Mouse (Mus musculus): ENCODE data around the gene Cgref1. TPM values are rescaled to one million over a fixed set of nuclear protein-coding genes. Genes with fewer than 3 reads are reported as not detected.

The Cgref1 gene
- polyA plus RNA-seq, 1 experiment from 2014 or later = 3.9 TPM

DNA sequence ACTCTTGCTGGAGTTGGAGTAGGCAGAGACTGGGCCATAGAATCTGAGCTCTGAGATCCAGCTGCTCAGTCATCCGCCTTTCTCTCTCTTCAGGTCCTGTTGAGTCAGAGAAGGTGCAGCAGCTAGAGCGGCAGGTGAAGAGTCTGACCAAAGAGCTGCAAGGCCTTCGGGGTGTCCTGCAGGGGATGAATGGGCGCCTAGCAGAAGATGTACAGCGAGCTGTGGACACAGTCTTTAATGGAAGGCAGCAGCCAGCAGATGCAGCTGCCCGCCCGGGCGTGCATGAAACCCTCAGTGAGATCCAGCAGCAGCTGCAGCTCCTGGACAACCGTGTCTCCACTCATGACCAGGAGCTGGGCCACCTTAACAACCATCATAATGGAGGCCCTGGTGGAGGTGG lies 28.6 kb downstream of the Cgref1 start:
- no peaks in the 10 kb centered on the region for H3K9me3 ChIP-seq
- no peak for ATAC-seq (ENCODE audit: extremely low read depth, insufficient number of reproducible peaks, low FRiP score, low TSS enrichment)
- 0 out of 2 replicates have a peak overlapping the region, but pooled peaks have one; percentile 3 for H3K9ac ChIP-seq
- 91% methylated on average over 9 of the region's 9 CpGs for WGBS
- H3K4me1 ChIP-seq = peaks cover 76% of the 10 kb centered on the region
- H3K27ac ChIP-seq (replicated peaks) = peak overlapping the region; percentile 96
- H3K4me2 ChIP-seq = peak overlapping the region; percentile 79
- H3K36me3 ChIP-seq = peaks cover 46% of the 10 kb centered on the region
- H3K4me3 ChIP-seq = no peak overlapping the region
- no peaks in the 10 kb centered on the region for H3K27me3 ChIP-seq (replicated peaks)

DNA sequence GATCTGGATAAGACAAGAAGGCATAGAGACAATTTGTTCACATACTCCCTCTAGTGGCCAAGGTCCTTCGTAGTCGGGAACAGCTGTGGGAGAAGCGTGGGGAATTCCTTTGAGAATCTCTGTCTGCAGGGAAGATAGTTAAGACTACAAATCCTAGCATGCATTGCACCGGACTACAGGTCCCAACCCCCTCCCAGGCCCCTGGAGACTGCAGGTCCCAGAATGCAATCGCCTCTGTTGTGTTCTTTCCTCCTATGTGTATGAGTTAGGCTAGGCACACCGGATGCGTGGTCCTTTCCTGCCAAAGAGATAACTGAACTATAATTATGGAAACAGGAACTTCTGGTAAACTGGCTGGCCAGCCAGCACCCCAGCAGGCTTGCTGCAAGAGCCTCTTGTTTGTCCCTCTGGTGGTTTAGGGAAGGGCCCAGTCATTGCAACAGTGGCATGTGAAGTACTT lies 29.4 kb downstream of the Cgref1 start:
- Histone ChIP-seq H3K27me3 (replicated peaks) (no peaks in the 10 kb centered on the region), H3K4me2 (peak overlapping the region; percentile 79), H3K9me3 (no peaks in the 10 kb centered on the region), H3K36me3 (peaks cover 44% of the 10 kb centered on the region), H3K4me1 (peaks cover 79% of the 10 kb centered on the region), H3K9ac (peak overlapping the region; percentile 83), H3K27ac (replicated peaks) (peak overlapping the region; percentile 96), H3K4me3 (peak overlapping the region; percentile 59)
- 2% methylated on average over 7 of the region's 7 CpGs for WGBS
- ATAC-seq (ENCODE audit: extremely low read depth, insufficient number of reproducible peaks, low FRiP score, low TSS enrichment) = peak; percentile 58; the same call in 1 of the 2 replicates

DNA sequence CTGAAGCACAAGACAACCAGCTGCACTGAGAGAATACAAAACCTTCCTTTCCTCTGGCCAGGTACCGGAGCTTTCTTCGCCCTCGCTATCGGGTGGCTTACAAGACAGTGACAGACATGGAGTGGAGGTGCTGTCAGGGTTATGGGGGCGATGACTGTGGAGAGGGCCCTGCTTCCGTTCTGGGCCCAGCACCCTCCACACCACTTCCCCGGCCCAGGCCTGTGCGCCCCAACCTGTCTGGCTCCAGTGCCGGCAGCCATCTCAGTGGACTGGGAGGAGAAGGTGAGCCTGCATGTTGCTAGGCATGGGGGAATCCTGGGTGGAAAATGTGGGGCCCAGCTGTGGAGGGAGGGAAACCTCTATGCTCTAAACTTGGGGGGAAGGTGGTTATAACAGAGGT lies 29.9 kb downstream of the Cgref1 start:
- Histone ChIP-seq H3K4me3 (peak overlapping the region; percentile 59), H3K4me2 (peak overlapping the region; percentile 79), H3K4me1 (peaks cover 79% of the 10 kb centered on the region), H3K27me3 (replicated peaks) (no peaks in the 10 kb centered on the region), H3K9me3 (no peaks in the 10 kb centered on the region), H3K27ac (replicated peaks) (peak overlapping the region; percentile 96), H3K9ac (peak overlapping the region; percentile 83), H3K36me3 (peaks cover 38% of the 10 kb centered on the region)
- ATAC-seq (ENCODE audit: extremely low read depth, insufficient number of reproducible peaks, low FRiP score, low TSS enrichment) = no peak
- 46% methylated on average over 9 of the region's 9 CpGs for WGBS

DNA sequence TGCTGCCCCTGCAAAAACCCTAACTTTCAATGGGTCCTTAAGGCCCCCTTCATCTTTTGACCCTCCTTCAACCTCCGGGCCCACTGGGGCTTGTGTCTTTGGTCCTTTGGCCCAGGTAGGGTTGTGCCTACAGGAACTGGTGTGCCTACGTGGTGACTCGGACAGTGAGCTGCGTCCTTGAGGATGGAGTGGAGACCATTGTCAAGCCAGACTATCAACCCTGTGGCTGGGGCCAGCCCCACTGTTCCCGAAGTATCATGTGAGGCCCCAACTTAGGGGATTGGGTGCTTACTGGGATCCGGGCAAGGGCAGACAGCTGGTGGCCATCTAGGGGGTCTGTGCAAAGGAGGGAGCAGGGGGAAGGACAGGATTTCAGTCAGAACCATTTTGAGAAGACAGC lies 30.5 kb downstream of the Cgref1 start:
- Histone ChIP-seq H3K4me1 (peaks cover 82% of the 10 kb centered on the region), H3K27ac (replicated peaks) (peak overlapping the region; percentile 96), H3K4me2 (peak overlapping the region; percentile 79), H3K4me3 (peak overlapping the region; percentile 59), H3K36me3 (peaks cover 33% of the 10 kb centered on the region), H3K9ac (peak overlapping the region; percentile 83), H3K9me3 (no peaks in the 10 kb centered on the region), H3K27me3 (replicated peaks) (no peaks in the 10 kb centered on the region)
- 50% methylated on average over 6 of the region's 6 CpGs for WGBS
- ATAC-seq (ENCODE audit: extremely low read depth, insufficient number of reproducible peaks, low FRiP score, low TSS enrichment) = no peak

DNA sequence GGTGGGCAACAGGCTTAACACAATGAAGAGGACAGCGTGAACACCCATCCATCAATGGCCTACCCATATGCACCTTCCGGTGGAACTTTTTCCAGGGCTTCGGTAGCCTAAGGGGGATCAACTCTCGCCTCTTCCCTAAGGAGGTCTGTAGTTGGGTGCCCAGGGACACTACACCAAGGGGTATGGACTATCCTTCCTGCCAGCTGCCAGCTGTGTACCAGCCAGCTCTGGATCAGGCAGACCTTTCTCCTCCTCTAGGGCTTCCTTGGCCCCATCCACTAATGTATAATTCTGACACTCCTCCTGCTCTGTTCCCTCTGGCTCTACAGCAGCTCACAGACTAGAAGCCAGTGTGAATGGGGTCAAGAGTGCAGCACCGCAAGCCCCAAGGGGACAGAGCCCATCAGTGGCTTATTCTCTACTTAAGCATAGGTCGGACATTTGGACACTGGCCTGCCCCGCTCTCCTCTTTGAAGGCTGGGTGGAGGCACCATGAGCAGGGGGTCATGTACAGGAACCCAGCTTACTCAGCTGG lies 31.2 kb downstream of the Cgref1 start:
- Histone ChIP-seq H3K9ac (peak overlapping the region; percentile 83), H3K4me2 (peak overlapping the region; percentile 79), H3K27me3 (replicated peaks) (no peaks in the 10 kb centered on the region), H3K9me3 (no peaks in the 10 kb centered on the region), H3K27ac (replicated peaks) (peak overlapping the region; percentile 96), H3K4me1 (peaks cover 88% of the 10 kb centered on the region), H3K4me3 (peak overlapping the region; percentile 59), H3K36me3 (peaks cover 26% of the 10 kb centered on the region)
- no peak for ATAC-seq (ENCODE audit: extremely low read depth, insufficient number of reproducible peaks, low FRiP score, low TSS enrichment)
- 48% methylated on average over 7 of the region's 7 CpGs for WGBS

DNA sequence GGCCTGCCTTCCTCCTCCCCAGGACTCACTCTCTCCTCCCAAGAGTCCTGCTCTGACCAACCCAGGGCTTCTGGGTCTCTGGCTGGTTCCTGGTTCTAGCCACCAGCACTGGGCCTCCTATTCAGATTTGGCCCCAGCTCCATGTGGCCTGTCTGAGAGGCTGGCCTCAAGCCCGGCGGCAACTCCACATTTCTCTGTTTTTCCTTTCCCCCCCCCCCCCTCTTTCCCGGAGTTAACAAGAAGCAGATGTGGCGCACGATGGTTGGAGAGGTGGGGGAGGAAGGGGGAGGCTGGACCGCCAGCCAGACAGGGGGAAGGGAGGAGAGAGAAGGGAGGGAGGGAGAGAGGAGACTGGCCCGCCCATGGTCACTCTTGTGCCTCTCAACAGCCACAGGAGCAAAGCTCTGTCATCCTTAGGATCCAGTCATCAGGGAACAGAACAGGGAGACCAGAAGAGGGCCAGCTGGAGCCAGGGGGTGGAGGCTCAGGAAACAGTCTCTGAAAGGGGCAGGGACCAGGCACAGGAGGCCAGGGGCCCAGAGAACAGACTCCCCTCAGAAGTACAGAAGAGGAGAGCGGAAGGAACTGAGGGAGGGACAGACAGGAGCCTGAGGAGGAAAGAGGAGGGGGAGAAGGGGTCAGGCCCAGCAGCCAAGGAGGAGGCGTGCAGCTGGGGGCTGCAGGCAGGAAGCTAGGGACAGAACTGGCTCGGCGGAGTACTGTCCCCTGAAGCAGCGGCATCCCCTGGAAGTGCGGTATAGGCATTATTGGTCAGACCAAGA lies 32.1 kb downstream of the Cgref1 start, which contains the start of gene Emilin1:
Gene Emilin1 (plus strand): TSS at position 343 of the 782 bp plus-strand sequence.
- Histone ChIP-seq H3K4me1 (peaks cover 95% of the 10 kb centered on the region), H3K4me3 (peak within 1 kb of the TSS; percentile 59), H3K27ac (replicated peaks) (peak within 1 kb of the TSS; percentile 96), H3K9me3 (no peaks in the 10 kb centered on the region), H3K9ac (peak within 1 kb of the TSS; percentile 83), H3K36me3 (peaks cover 17% of the 10 kb centered on the region), H3K4me2 (peak within 1 kb of the TSS; percentile 79), H3K27me3 (replicated peaks) (no peaks in the 10 kb centered on the region)
- ATAC-seq (ENCODE audit: extremely low read depth, insufficient number of reproducible peaks, low FRiP score, low TSS enrichment) = peak; percentile 58
- WGBS = 17% methylated on average over 13 of the region's 13 CpGs

DNA sequence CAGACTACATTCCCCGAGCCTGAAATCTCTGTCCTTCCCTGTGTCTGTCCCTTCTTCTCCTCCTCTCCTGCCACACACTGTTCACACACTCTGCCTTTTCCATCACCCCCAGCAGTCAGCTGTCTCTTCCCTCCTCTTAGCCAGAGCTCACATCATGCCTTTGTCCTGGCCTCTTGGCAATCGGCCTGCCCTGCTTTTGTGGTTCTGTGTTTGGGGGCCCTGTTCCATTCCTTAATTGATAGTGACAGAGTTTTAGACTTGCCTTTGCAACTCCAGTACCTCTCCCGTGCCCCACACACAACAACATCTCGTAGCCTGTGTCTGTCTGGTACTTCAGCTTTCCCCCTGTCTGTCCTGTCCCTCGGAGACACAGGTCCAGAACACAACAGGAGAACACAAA lies 33.2 kb downstream of the Cgref1 start:
- Histone ChIP-seq H3K4me1 (peaks cover 92% of the 10 kb centered on the region), H3K27ac (replicated peaks) (peak overlapping the region; percentile 96), H3K9me3 (no peaks in the 10 kb centered on the region), H3K9ac (peak overlapping the region; percentile 83), H3K27me3 (replicated peaks) (no peaks in the 10 kb centered on the region), H3K4me2 (peak overlapping the region; percentile 79; the same call in 1 of the 2 replicates), H3K4me3 (no peak overlapping the region), H3K36me3 (peaks cover 6% of the 10 kb centered on the region)
- WGBS = 55% methylated on average over 5 of the region's 5 CpGs
- no peak for ATAC-seq (ENCODE audit: extremely low read depth, insufficient number of reproducible peaks, low FRiP score, low TSS enrichment)

DNA sequence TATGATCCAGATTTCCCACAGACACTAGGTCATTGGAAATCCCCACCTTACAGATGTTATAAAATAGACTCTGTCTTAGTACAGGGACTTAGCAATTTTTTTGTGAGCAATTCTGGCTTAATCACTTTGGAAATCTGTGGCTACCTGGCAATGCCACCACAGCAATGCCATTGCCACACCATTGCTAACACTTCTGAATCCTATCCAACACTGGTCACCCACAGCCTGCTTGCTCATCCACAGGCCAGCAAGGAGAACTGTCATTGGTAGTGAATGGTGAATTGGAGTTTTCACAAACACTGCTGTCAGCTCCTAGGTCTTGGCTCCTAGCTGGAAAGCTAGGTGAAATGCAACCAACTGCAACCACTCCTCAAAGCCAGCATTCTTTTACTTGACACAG lies 34.9 kb downstream of the Cgref1 start:
- H3K4me1 ChIP-seq = peaks cover 91% of the 10 kb centered on the region
- H3K27ac ChIP-seq (replicated peaks) = peak overlapping the region; percentile 96
- no peak overlapping the region for H3K4me3 ChIP-seq

DNA sequence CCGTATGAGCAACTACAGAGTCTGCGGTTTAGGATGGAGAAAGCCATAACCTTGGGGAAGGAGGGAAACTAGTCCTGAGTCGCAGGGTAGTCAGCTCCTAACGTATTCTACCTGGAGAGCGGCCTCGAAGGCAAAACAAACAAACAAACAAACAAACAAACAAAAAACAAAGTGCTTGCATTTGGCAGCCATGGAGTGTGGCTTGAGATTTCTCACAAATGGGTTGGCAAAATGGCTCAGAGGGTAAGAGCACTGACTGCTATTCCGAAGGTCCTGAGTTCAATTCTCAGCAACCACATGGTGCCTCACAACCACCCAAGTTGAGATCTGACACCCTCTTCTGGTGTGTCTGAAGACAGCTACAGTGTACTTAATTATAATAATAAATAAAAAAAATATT lies 35.5 kb downstream of the Cgref1 start:
- H3K4me1 ChIP-seq = peaks cover 91% of the 10 kb centered on the region
- 80% methylated on average over 7 of the region's 7 CpGs for WGBS
- no peak for ATAC-seq (ENCODE audit: extremely low read depth, insufficient number of reproducible peaks, low FRiP score, low TSS enrichment)
- no peak overlapping the region for H3K4me3 ChIP-seq
- H3K9ac ChIP-seq = peak overlapping the region; percentile 94; the same call in 1 of the 2 replicates
- H3K36me3 ChIP-seq = peaks cover 13% of the 10 kb centered on the region
- H3K27ac ChIP-seq (replicated peaks) = peak overlapping the region; percentile 99
- H3K9me3 ChIP-seq = no peaks in the 10 kb centered on the region
- no peaks in the 10 kb centered on the region for H3K27me3 ChIP-seq (replicated peaks)
- no peak overlapping the region for H3K4me2 ChIP-seq

More for the DNA sequence above, 34.9 kb downstream of the Cgref1 start:
- Histone ChIP-seq H3K36me3 (peaks cover 7% of the 10 kb centered on the region), H3K27me3 (replicated peaks) (no peaks in the 10 kb centered on the region), H3K9ac (no peak overlapping the region), H3K9me3 (no peaks in the 10 kb centered on the region), H3K4me2 (no peak overlapping the region)
- ATAC-seq (ENCODE audit: extremely low read depth, insufficient number of reproducible peaks, low FRiP score, low TSS enrichment) = no peak

DNA sequence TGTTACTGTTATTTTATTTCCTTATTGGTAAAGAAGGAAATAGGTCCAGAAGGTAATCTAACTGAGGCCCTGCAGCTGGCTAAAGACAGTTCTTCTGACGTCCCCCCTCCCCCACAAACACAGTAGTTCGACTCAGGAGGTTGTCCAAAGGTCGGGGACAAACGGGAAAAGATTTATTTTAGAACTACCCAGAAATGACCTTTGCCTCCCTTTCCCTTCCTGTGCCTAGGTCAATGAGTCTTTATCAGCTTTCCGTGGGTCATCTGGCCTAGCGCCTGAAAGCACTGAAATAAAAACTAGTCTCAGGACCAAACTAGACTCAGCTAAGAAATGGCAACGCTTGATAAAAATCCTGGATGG lies 36.1 kb downstream of the Cgref1 start:
- WGBS = 18% methylated on average over 7 of the region's 7 CpGs
- H3K4me2 ChIP-seq = peak overlapping the region; percentile 95

DNA sequence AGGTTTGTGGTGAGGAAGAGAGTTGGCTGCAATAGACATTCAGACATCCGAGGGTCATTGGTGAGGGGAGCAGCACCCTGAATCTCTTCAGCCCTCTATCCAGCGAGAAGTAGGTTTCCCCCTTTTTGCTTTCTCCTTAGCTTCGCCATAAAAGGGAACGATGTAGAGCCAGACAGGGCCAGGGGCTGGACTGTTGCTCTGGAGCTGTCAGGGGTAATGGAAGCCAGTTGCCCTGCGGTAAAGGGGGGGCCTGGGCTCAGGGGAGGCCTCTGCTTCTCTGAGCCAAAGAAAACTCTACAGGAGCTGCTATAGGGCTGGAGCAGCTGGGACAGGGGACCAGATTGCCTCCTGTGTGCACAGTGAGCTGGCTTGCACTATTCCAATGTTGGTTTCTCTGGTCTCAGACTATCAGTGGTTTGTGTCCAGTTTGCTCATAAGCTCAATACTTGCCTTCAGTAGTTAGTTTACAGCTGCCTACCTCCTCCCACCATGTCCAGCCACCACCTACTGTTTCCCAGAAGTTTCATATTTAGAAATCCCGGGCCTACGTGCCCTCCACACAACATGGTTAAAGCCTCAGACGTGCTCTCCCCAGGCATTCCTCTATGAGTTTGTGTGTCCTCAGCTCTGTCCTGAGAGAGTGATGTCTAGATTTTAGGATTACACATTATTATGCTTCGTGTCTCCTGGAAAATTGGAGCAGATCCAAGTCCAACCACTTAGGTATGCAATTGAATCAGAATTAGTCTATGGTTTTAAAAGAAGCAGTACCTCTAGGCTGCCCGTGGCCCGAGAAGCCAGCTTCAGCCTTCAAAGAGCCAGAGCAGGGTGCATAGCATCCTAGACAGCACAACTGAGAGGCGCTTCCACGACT lies 36.7 kb downstream of the Cgref1 start:
- WGBS = 25% methylated on average over 13 of the region's 13 CpGs

More for the DNA sequence above, 36.1 kb downstream of the Cgref1 start:
- Histone ChIP-seq H3K9me3 (no peaks in the 10 kb centered on the region), H3K27me3 (replicated peaks) (no peaks in the 10 kb centered on the region), H3K4me3 (no peak overlapping the region), H3K36me3 (peaks cover 19% of the 10 kb centered on the region), H3K9ac (peak overlapping the region; percentile 94), H3K4me1 (peaks cover 86% of the 10 kb centered on the region), H3K27ac (replicated peaks) (peak overlapping the region; percentile 99)
- ATAC-seq (ENCODE audit: extremely low read depth, insufficient number of reproducible peaks, low FRiP score, low TSS enrichment) = no peak

More for the DNA sequence above, 36.7 kb downstream of the Cgref1 start:
- Histone ChIP-seq H3K9me3 (no peaks in the 10 kb centered on the region), H3K9ac (peak overlapping the region; percentile 94), H3K27me3 (replicated peaks) (no peaks in the 10 kb centered on the region), H3K4me3 (peak overlapping the region; percentile 83), H3K4me1 (peaks cover 80% of the 10 kb centered on the region), H3K36me3 (peaks cover 25% of the 10 kb centered on the region), H3K4me2 (peak overlapping the region; percentile 95), H3K27ac (replicated peaks) (peak overlapping the region; percentile 99)
- peak; percentile 22; the same call in 1 of the 2 replicates for ATAC-seq (ENCODE audit: extremely low read depth, insufficient number of reproducible peaks, low FRiP score, low TSS enrichment)
